Mouse (Mus musculus) bone marrow macrophage, adult 2 months (primary cell): ENCODE measurements around the gene Slc25a33.

Experiments
- CTCF ChIP-seq: IDR thresholded peaks from 2 replicates; pipeline ENCODE4 v1.5.1; 2012; ENCODE audit warnings: low read depth, mild to moderate bottlenecking, low read length, moderate library complexity
- POLR2A ChIP-seq: IDR thresholded peaks from 2 replicates; pipeline ENCODE4 v1.6.1; 2012; ENCODE audit warnings: mild to moderate bottlenecking, low read depth, low read length, borderline replicate concordance

GRCm38 (mm10) chr4:149723021-149723390, 51.1 kb downstream of the Slc25a33 start:
- no peak for TF ChIP-seq POLR2A
- no peak for TF ChIP-seq CTCF
